Mouse (Mus musculus) intestine, embryonic 16.5 days (tissue): ENCODE measurements around the gene Nufip1. TPM values are rescaled to one million over a fixed set of nuclear protein-coding genes. Genes with fewer than 3 reads are reported as not detected.

Experiments
- ATAC-seq: fragments of 200-750 bp; cut with Nextera tagmentation; 2 replicates; pipeline ENCODE4 v1.8.0; 2017; ENCODE audit warnings: moderate TSS enrichment, moderate library complexity
- H3K27ac ChIP-seq: fragments of 300-500 bp; sonication (generic); 2 replicates; pipeline ENCODE4 v1.5.1; 2014; ENCODE audit warnings: mild to moderate bottlenecking, low read length
- H3K27me3 ChIP-seq: fragments of 300-500 bp; sonication (generic); replicated peaks from 2 replicates; pipeline ENCODE4 v1.6.1; 2014; ENCODE audit warnings: low read length, control low read depth, mixed read lengths; ENCODE audit not compliant: control insufficient read depth, insufficient read depth
- H3K36me3 ChIP-seq: fragments of 300-500 bp; sonication (generic); 2 replicates; pipeline ENCODE4 v1.6.1; 2014; ENCODE audit warnings: low read length, control low read depth; ENCODE audit not compliant: control insufficient read depth, insufficient read depth
- H3K4me1 ChIP-seq: fragments of 300-500 bp; sonication (generic); 2 replicates; pipeline ENCODE4 v1.6.1; 2014; ENCODE audit warnings: low read length, control low read depth, mixed read lengths; ENCODE audit not compliant: control insufficient read depth, insufficient read depth
- H3K4me2 ChIP-seq: fragments of 300-500 bp; sonication (generic); 2 replicates; pipeline ENCODE4 v1.6.1; 2014; ENCODE audit warnings: low read depth, low read length, control low read depth
- H3K4me3 ChIP-seq: fragments of 300-500 bp; sonication (generic); 2 replicates; pipeline ENCODE4 v1.5.1; 2014; ENCODE audit warnings: mild to moderate bottlenecking, low read length
- H3K9ac ChIP-seq: fragments of 300-500 bp; sonication (generic); 2 replicates; pipeline ENCODE4 v1.6.1; 2014; ENCODE audit warnings: low read depth, low read length
- H3K9me3 ChIP-seq: fragments of 300-500 bp; sonication (generic); 2 replicates; pipeline ENCODE4 v1.6.1; 2016; ENCODE audit warnings: low read length, control low read depth; ENCODE audit not compliant: control insufficient read depth
- WGBS: fragments of 180-500 bp; shearing (Covaris S2); extraction: QIAGEN DNeasy Blood & Tissue Kit; methylation state at CpG from one replicate; pipeline ENCODE4 v1.1.7; 2014; 5-methylcytosine and 5-hydroxymethylcytosine counted together
- polyA plus RNA-seq: library from polyadenylated mRNA; unstranded; fragments of >200 nt; fragmentation: Nextera tagmentation; extraction: Ambion mirVana; gene quantifications from 2 replicates; pipeline ENCODE4 v1.2.1, GENCODE M21; 2015

The Nufip1 gene
- polyA plus RNA-seq, 1 experiment from 2014 or later: 15.0 TPM

DNA sequence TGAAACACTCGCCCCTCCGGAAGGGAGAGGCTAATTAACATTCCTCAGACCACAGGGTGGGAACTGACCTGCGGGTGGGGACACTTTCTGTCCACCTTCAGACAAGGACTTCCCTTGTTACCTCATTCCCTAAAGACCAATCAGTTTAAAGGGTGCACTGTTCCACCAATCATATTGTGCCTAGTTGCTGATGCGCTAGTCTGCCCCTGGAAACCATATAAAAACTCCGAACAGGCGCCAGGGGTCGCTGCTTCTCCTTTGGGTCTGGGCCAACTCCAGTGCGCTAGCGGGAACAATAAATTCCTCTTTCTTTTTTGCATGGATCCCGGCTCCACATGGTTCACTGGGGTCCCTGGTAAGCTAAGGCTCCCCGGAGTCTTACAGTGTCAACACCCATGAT lies 29.2 kb upstream of the Nufip1 start:
- 58% methylated on average over 11 of the region's 11 CpGs for WGBS
- Histone ChIP-seq H3K27ac (no peak overlapping the region), H3K36me3 (no peaks in the 10 kb centered on the region), H3K4me3 (no peak overlapping the region), H3K27me3 (no peaks in the 10 kb centered on the region), H3K4me1 (no peaks in the 10 kb centered on the region), H3K9ac (no peak overlapping the region), H3K4me2 (no peak overlapping the region), H3K9me3 (no peaks in the 10 kb centered on the region)
- no peak for ATAC-seq

DNA sequence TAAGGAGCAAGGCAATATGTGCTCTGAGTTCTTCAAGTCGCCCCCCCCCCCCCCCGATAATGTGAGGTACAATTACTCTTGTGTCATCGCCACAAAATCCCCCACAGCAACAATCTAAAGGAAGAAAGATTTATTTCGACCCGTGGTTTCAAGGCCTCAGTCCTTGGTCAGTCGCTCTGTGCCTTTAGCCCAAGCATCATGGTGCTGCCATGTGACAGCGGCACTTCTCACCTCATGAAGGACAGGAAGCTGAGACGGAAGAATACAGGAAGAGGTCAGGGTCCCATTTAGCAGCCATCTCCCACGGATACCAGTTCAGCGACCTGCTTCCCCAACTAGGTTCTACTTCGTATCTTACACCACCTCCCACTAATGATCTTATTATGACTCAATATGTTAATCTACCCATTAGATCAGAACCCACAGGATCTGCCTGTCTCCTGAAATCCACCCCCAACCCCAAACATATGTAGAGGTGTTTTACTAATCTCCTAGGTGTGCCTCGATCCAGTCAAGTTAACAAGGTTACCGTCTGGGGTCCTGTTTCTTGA lies 28.5 kb upstream of the Nufip1 start:
- no peaks in the 10 kb centered on the region for H3K4me1 ChIP-seq
- WGBS: 85% methylated on average over 13 of the region's 13 CpGs

DNA sequence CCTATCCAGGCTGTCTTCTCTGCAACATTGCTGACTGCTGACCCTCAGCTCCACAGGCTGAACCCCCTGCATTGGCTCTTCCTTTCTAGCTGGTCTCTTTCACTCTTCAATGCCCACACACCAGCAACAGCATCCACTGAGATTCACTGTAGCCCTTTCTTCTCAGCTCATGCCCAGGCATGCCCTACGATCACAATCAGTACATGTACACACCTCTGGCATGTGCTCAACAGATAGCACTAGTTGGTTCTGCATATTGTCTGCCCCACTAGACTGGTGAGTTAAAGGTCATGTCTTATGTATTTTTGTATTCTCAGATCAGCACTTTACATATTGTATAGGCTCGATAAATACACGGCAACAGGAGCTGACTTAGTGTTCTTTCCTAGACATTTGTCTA lies 26.5 kb upstream of the Nufip1 start:
- no peaks in the 10 kb centered on the region for H3K27me3 ChIP-seq
- WGBS: 75% methylated on average over 3 of the region's 3 CpGs
- H3K27ac ChIP-seq: no peak overlapping the region
- ATAC-seq: no peak
- no peak overlapping the region for H3K4me3 ChIP-seq
- H3K4me2 ChIP-seq: no peak overlapping the region
- no peak overlapping the region for H3K9ac ChIP-seq
- no peaks in the 10 kb centered on the region for H3K36me3 ChIP-seq
- H3K9me3 ChIP-seq: no peaks in the 10 kb centered on the region
- no peaks in the 10 kb centered on the region for H3K4me1 ChIP-seq

More for the DNA sequence above, 28.5 kb upstream of the Nufip1 start:
- H3K4me2 ChIP-seq: no peak overlapping the region
- no peaks in the 10 kb centered on the region for H3K36me3 ChIP-seq
- H3K9me3 ChIP-seq: no peaks in the 10 kb centered on the region
- no peak for ATAC-seq
- H3K27ac ChIP-seq: no peak overlapping the region
- no peak overlapping the region for H3K9ac ChIP-seq
- no peaks in the 10 kb centered on the region for H3K27me3 ChIP-seq
- no peak overlapping the region for H3K4me3 ChIP-seq

DNA sequence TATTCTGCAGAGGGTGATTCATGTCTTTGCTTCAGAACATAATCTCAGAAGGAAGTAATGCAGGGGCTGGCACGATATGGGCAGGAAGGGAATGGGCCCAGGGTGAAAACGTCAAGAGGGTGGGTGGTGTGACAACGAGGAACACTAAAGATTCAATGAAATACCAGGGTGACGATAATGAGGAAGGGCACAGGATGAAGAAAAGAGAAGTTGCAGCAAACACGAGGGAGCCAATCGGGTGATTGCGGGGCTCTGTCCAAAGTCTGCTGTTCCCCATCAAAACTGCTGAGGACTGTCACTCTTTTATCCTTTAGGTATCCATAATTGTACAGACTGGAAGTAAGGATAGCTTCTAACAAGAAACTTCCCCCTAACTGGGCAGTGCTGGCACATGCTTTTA lies 13.4 kb upstream of the Nufip1 start:
- no peaks in the 10 kb centered on the region for H3K4me1 ChIP-seq
- H3K36me3 ChIP-seq: 0 out of 2 replicates have a peak, but pooled peaks cover 3% of the 10 kb centered on the region
- no peaks in the 10 kb centered on the region for H3K27me3 ChIP-seq
- no peak overlapping the region for H3K27ac ChIP-seq
- no peak overlapping the region for H3K4me3 ChIP-seq
- no peak overlapping the region for H3K4me2 ChIP-seq
- 92% methylated on average over 7 of the region's 7 CpGs for WGBS
- no peak for ATAC-seq
- H3K9me3 ChIP-seq: no peaks in the 10 kb centered on the region
- H3K9ac ChIP-seq: no peak overlapping the region

DNA sequence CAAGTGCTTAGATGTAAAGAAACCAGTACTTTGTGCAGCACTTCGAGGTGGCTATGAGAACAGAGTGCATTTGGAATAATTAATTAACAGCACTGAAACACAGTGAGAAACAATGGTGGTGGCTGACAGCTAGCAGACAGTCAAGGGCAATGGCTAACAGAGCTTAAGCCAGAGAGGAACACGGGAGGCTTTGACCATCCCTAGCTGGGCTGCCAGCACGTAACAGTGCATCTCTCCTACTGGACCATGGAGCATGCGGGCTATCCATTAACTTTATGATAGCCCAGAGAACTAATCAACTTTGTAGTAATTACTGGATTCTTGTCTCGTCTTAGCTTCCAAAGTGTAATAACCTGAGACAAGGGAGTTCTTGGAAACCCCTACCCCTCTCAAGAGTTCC lies 12.9 kb upstream of the Nufip1 start:
- ATAC-seq: no peak
- no peaks in the 10 kb centered on the region for H3K9me3 ChIP-seq
- H3K27me3 ChIP-seq: no peaks in the 10 kb centered on the region
- H3K4me2 ChIP-seq: no peak overlapping the region
- WGBS: 88% methylated on average over 5 of the region's 5 CpGs
- H3K36me3 ChIP-seq: 0 out of 2 replicates have a peak, but pooled peaks cover 3% of the 10 kb centered on the region
- H3K4me1 ChIP-seq: no peaks in the 10 kb centered on the region
- H3K4me3 ChIP-seq: no peak overlapping the region
- no peak overlapping the region for H3K27ac ChIP-seq
- no peak overlapping the region for H3K9ac ChIP-seq

DNA sequence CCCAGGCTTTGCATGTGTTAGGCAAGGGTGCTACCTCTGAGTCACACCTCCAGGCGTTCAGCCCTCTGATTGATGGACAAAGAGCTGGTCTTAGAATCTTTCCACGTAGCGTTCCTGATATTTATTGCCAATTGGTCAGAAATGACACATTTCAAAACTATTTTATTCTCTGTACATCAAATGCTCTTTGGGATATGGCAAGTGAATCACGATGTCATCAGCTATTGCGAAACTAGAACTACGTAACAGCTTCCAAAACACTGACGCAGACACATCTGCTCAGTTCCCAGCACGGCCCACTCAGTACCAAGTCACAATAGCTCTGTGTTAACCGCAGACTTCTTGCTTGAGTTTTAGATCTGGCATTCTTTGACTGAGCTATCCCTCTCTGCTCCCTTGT lies 11.1 kb upstream of the Nufip1 start:
- no peak overlapping the region for H3K9ac ChIP-seq
- H3K4me2 ChIP-seq: no peak overlapping the region
- no peaks in the 10 kb centered on the region for H3K9me3 ChIP-seq
- no peak overlapping the region for H3K27ac ChIP-seq
- WGBS: 93% methylated on average over 9 of the region's 9 CpGs
- H3K4me3 ChIP-seq: no peak overlapping the region
- H3K4me1 ChIP-seq: no peaks in the 10 kb centered on the region
- no peak for ATAC-seq
- 0 out of 2 replicates have a peak, but pooled peaks cover 3% of the 10 kb centered on the region for H3K36me3 ChIP-seq
- no peaks in the 10 kb centered on the region for H3K27me3 ChIP-seq

DNA sequence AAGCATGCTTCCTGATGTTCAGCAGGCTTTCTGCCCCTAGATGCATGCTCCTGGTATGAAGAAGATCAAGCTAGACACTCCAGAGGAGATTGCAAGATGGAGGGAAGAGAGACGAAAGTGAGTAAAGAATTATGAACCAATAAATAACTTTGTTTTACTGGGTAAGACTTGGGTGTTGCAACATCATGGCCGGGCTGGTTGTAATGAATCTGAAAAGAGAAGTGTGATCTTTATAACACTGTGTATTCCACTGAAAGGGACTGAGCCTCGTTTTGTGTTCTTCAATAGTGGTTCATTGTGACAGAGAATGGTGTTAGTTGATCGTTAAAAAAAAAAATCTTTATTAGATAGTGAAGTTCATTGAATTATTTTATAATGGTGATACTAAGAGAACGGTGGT lies 5.1 kb downstream of the Nufip1 start:
- Histone ChIP-seq H3K4me2 (no peak overlapping the region), H3K36me3 (peaks cover 15% of the 10 kb centered on the region)
- 87% methylated on average over 5 of the region's 5 CpGs for WGBS

DNA sequence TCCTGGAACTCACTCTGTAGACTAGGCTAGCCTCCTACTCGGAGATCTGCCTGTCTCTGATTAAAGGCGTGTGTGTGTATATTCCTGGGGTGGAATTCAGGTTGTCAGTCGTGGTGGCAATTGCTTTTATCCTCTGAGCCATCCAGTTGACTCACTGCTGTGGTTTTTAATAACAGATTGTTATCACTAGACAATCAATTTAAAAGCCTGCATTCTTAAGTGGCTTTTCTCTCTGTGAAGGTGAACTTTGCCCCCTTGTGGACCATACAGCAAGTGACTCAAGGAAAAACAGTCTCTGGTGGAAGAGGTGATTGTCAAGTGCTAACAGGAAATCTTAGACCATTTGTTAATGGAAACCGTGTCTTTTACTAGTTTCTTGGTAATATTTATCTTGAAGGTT lies 8.3 kb downstream of the Nufip1 start:
- Histone ChIP-seq H3K4me1 (no peaks in the 10 kb centered on the region), H3K27me3 (no peaks in the 10 kb centered on the region), H3K36me3 (peaks cover 16% of the 10 kb centered on the region), H3K4me3 (no peak overlapping the region), H3K4me2 (no peak overlapping the region), H3K9ac (no peak overlapping the region), H3K9me3 (no peaks in the 10 kb centered on the region), H3K27ac (no peak overlapping the region)
- 41% methylated on average over 4 of the region's 4 CpGs for WGBS
- peak; percentile 64 for ATAC-seq

More for the DNA sequence above, 5.1 kb downstream of the Nufip1 start:
- H3K27ac ChIP-seq: no peak overlapping the region
- ATAC-seq: no peak
- no peak overlapping the region for H3K9ac ChIP-seq
- no peaks in the 10 kb centered on the region for H3K27me3 ChIP-seq
- no peaks in the 10 kb centered on the region for H3K9me3 ChIP-seq
- H3K4me1 ChIP-seq: peaks cover 6% of the 10 kb centered on the region; the same call in 1 of the 2 replicates
- no peak overlapping the region for H3K4me3 ChIP-seq

DNA sequence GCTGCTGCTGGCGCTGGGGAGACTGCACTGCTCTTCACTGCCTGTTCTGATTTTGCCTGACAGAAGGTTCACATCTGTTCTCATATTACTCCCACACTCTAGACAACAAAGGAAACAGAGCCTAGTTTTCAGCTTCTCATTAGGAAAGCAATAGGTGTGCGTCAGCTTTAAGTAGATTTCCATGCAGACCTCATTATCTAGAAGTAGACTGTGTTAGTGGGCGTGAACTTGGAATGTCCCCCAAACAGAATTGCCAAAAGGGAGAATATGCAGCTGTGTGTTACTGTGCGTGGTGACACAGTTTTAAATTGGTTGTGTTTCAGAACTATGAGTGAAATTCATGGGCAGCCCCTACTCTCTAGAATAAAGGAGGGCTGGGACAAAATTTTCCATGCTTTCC lies 9.8 kb downstream of the Nufip1 start:
- Histone ChIP-seq H3K36me3 (peaks cover 19% of the 10 kb centered on the region), H3K27ac (no peak overlapping the region), H3K4me2 (no peak overlapping the region), H3K4me1 (no peaks in the 10 kb centered on the region), H3K9me3 (no peaks in the 10 kb centered on the region), H3K9ac (no peak overlapping the region), H3K27me3 (no peaks in the 10 kb centered on the region), H3K4me3 (no peak overlapping the region)
- ATAC-seq: no peak
- WGBS: 87% methylated on average over 4 of the region's 4 CpGs
